Mouse (Mus musculus): ENCODE measurements around the gene Otoa.

- no peak for TF ChIP-seq CTCF (IDR thresholded peaks at IDR 0.05; ENCODE audit: low read depth)
- TF ChIP-seq EP300 (IDR thresholded peaks at IDR 0.05; ENCODE audit: low read depth) = no peak
Observed at GRCm38 (mm10) chr7:121150662-121151061, 69.2 kb downstream of the Otoa start.

Data from liver, embryonic 14.5 days (tissue).